Mouse (Mus musculus): ENCODE data around the gene Zfp777. TPM values are rescaled to one million over a fixed set of nuclear protein-coding genes. Genes with fewer than 3 reads are reported as not detected.

The Zfp777 gene
- polyA plus RNA-seq, 1 experiment from 2014 or later, result 3.1 TPM

GRCm38 (mm10) chr6:47995661-47996060, 53.0 kb downstream of the Zfp777 start:
- no peak for ATAC-seq (ENCODE audit: insufficient number of reproducible peaks, insufficient read depth, low FRiP score, low read depth)
- WGBS, result 86% methylated on average over 9 of the region's 9 CpGs
- H3K4me3 ChIP-seq (ENCODE audit: control insufficient read depth in 1 of 2, insufficient read depth in 1 of 2, low read depth in 1 of 2, low read length in 2 of 2), result no peak overlapping the region
- H3K36me3 ChIP-seq (ENCODE audit: control insufficient read depth, insufficient read depth, low read length), result no peaks in the 10 kb centered on the region
- no peak overlapping the region for H3K4me2 ChIP-seq (ENCODE audit: low read length)
- H3K27me3 ChIP-seq (ENCODE audit: control insufficient read depth, insufficient read depth, low read length), result peaks cover 89% of the 10 kb centered on the region
- no peak overlapping the region for H3K27ac ChIP-seq (replicated peaks in 1 of 2; ENCODE audit: control insufficient read depth in 1 of 2, insufficient read depth in 1 of 2, low read depth in 2 of 2, low read length in 2 of 2)
- H3K9ac ChIP-seq (ENCODE audit: low read length), result no peak overlapping the region
- H3K9me3 ChIP-seq (ENCODE audit: control insufficient read depth, low read length), result peaks cover 10% of the 10 kb centered on the region
- no peaks in the 10 kb centered on the region for H3K4me1 ChIP-seq (ENCODE audit: control insufficient read depth in 2 of 2, insufficient read depth in 2 of 2, low read length in 2 of 2)

- no peak overlapping the region for H3K4me3 ChIP-seq (ENCODE audit: control insufficient read depth in 1 of 2, insufficient read depth in 1 of 2, low read depth in 1 of 2, low read length in 2 of 2)
- H3K36me3 ChIP-seq (ENCODE audit: control insufficient read depth, insufficient read depth, low read length), result no peaks in the 10 kb centered on the region
- no peak overlapping the region for H3K4me2 ChIP-seq (ENCODE audit: low read length)
- H3K9me3 ChIP-seq (ENCODE audit: control insufficient read depth, low read length), result 0 out of 2 replicates have a peak, but pooled peaks cover 2% of the 10 kb centered on the region
- H3K4me1 ChIP-seq (ENCODE audit: control insufficient read depth in 2 of 2, insufficient read depth in 2 of 2, low read length in 2 of 2), result no peaks in the 10 kb centered on the region
- peaks cover 87% of the 10 kb centered on the region for H3K27me3 ChIP-seq (ENCODE audit: control insufficient read depth, insufficient read depth, low read length)
- 13% methylated on average over 2 of the region's 2 CpGs for WGBS
- no peak overlapping the region for H3K27ac ChIP-seq (replicated peaks in 1 of 2; ENCODE audit: control insufficient read depth in 1 of 2, insufficient read depth in 1 of 2, low read depth in 2 of 2, low read length in 2 of 2)
- H3K9ac ChIP-seq (ENCODE audit: low read length), result no peak overlapping the region
- ATAC-seq (ENCODE audit: insufficient number of reproducible peaks, insufficient read depth, low FRiP score, low read depth), result no peak
Observed at GRCm38 (mm10) chr6:47983936-47984335, 64.8 kb downstream of the Zfp777 start.

DNA sequence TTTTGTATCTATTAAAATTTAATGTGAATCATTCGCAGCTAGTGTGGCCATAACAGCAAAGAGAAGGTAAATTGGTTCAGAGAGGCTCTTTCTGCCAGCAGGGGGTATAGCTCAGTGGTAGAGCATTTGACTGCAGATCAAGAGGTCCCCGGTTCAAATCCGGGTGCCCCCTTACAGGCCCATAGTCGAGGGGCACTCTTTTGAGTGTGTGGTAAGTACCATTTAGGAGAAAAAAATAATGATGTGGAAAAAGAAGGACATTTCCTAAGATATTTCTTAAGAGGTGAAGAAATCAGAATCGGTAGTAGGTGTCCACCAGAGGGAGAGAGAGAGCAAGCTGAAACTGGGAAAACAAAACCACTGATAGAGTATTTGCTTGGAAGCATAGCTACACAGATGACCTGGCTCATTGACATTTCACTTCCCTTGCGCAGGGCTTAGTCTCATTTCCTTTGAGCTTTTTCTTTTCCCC, 69.8 kb downstream of the Zfp777 start:
- H3K27me3 ChIP-seq (ENCODE audit: control insufficient read depth, insufficient read depth, low read length), result peaks cover 71% of the 10 kb centered on the region
- H3K4me2 ChIP-seq (ENCODE audit: low read length), result no peak overlapping the region
- H3K9me3 ChIP-seq (ENCODE audit: control insufficient read depth, low read length), result no peaks in the 10 kb centered on the region
- no peak overlapping the region for H3K9ac ChIP-seq (ENCODE audit: low read length)
- H3K4me1 ChIP-seq (ENCODE audit: control insufficient read depth in 2 of 2, insufficient read depth in 2 of 2, low read length in 2 of 2), result no peaks in the 10 kb centered on the region
- 17% methylated on average over 6 of the region's 6 CpGs for WGBS
- 0 out of 2 replicates have a peak, but pooled peaks have one; percentile 47 for ATAC-seq (ENCODE audit: insufficient number of reproducible peaks, insufficient read depth, low FRiP score, low read depth)
- H3K36me3 ChIP-seq (ENCODE audit: control insufficient read depth, insufficient read depth, low read length), result no peaks in the 10 kb centered on the region
- no peak overlapping the region for H3K4me3 ChIP-seq (ENCODE audit: control insufficient read depth in 1 of 2, insufficient read depth in 1 of 2, low read depth in 1 of 2, low read length in 2 of 2)
- no peak overlapping the region for H3K27ac ChIP-seq (replicated peaks in 1 of 2; ENCODE audit: control insufficient read depth in 1 of 2, insufficient read depth in 1 of 2, low read depth in 2 of 2, low read length in 2 of 2)

DNA sequence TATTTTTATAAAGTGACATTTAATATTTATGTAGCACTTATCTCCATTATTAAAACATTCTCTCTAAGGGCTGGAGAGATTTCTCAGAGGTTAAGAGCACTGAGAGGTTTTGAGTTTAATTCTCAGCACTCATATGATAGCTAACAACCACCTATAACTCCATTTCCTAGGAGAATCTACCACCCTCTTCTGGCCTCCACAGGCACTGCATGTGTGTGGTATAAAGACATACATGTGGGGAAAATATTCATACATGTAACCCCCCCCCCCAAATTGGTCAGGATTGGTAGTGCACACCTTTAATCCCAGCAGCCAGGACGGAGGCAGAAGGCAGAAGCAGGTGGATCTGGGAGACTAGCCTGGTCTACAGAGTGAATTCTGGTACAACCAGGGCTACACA, 74.1 kb downstream of the Zfp777 start:
- H3K27me3 ChIP-seq (ENCODE audit: control insufficient read depth, insufficient read depth, low read length), result peaks cover 59% of the 10 kb centered on the region
- no peak overlapping the region for H3K27ac ChIP-seq (replicated peaks in 1 of 2; ENCODE audit: control insufficient read depth in 1 of 2, insufficient read depth in 1 of 2, low read depth in 2 of 2, low read length in 2 of 2)
- H3K4me2 ChIP-seq (ENCODE audit: low read length), result no peak overlapping the region
- H3K36me3 ChIP-seq (ENCODE audit: control insufficient read depth, insufficient read depth, low read length), result no peaks in the 10 kb centered on the region
- no peak for ATAC-seq (ENCODE audit: insufficient number of reproducible peaks, insufficient read depth, low FRiP score, low read depth)
- no peaks in the 10 kb centered on the region for H3K4me1 ChIP-seq (ENCODE audit: control insufficient read depth in 2 of 2, insufficient read depth in 2 of 2, low read length in 2 of 2)
- 67% methylated on average over 1 of the region's 1 CpGs for WGBS
- no peak overlapping the region for H3K4me3 ChIP-seq (ENCODE audit: control insufficient read depth in 1 of 2, insufficient read depth in 1 of 2, low read depth in 1 of 2, low read length in 2 of 2)
- no peak overlapping the region for H3K9ac ChIP-seq (ENCODE audit: low read length)
- no peaks in the 10 kb centered on the region for H3K9me3 ChIP-seq (ENCODE audit: control insufficient read depth, low read length)

Small RNA genes within 50 kb of the gene (microRNA-seq; reads per million reads assigned to microRNA genes)
- not detected for gene Gm24563

Other genes starting within 250 kb of the Zfp777 start
- gene Pdia4, start 235.5 kb downstream of the Zfp777 start, polyA plus RNA-seq (2014; fragmentation: Nextera tagmentation; extraction: Ambion mirVana), result 149 TPM in 2 replicates
- gene Zfp786, start 218.0 kb downstream of the Zfp777 start, polyA plus RNA-seq (2014; fragmentation: Nextera tagmentation; extraction: Ambion mirVana), result 1.0 and 1.4 TPM in 2 replicates
- 3.9 and 4.7 TPM in 2 replicates for gene Zfp398, start 213.2 kb downstream of the Zfp777 start, polyA plus RNA-seq (2014; fragmentation: Nextera tagmentation; extraction: Ambion mirVana)
- gene Zfp282, start 171.7 kb downstream of the Zfp777 start, polyA plus RNA-seq (2014; fragmentation: Nextera tagmentation; extraction: Ambion mirVana), result 6.0 and 6.7 TPM in 2 replicates
- 7.1 and 7.2 TPM in 2 replicates for gene Zfp212, start 128.4 kb downstream of the Zfp777 start, polyA plus RNA-seq (2014; fragmentation: Nextera tagmentation; extraction: Ambion mirVana)
- gene Zfp956, start 95.5 kb downstream of the Zfp777 start, polyA plus RNA-seq (2014; fragmentation: Nextera tagmentation; extraction: Ambion mirVana), result 2.1 and 3.0 TPM in 2 replicates
- 11.2 and 11.9 TPM in 2 replicates for gene Zfp746, start 37.7 kb upstream of the Zfp777 start, polyA plus RNA-seq (2014; fragmentation: Nextera tagmentation; extraction: Ambion mirVana)